21 mouse cellular contexts compared by ENCODE assay signal in the genomic region with DNA sequence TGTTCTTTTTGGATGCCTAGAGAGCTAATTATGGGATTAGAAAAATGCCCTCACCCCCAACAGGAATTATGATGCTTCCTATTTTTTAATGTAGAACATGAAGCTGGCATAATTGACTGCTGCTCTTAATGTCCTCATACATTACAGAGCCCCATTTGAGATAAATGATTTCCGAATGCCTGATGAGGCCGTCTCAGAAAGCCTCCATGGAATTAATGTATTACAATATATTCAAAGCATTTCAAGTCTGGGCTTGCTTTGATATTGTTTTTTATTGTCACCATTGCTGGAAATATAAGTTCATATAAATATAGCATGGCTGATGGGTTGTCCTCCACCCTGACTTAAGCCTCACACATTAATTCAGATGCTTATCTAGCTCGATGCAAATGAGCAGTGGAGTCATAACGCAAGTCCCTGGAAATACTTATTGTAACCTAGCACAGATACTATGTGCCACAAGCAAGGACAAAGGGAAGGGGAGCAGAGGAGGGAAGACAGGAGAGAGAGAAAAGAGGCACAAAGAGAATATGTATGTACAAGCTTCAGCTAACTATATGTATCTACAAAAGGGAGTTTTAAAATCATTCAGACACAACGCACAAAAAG. TPM values are rescaled to one million over a fixed set of nuclear protein-coding genes. Genes with fewer than 3 reads are reported as not detected.
DNase-seq lines count a peak whose midpoint lies in the region; ATAC-seq and TF ChIP-seq lines count a peak whose summit lies in the region.
"Had no signal": no experiment of that assay in that cellular context is flagged by ENCODE, and none has a peak within 500 bp of the region (broad histone marks: within the 10 kb centered on the region; RNA-seq: fewer than 3 reads in every experiment).

No protein-coding gene starts in this region.

- no peak overlapping the region for H3K4me3 ChIP-seq in forebrain, embryonic 14.5 days (ENCODE audit: low read depth, low read length)
- no peak overlapping the region for H3K4me3 ChIP-seq in forebrain, embryonic 16.5 days (replicated peaks; ENCODE audit: low read length)
- no peak overlapping the region for H3K4me3 ChIP-seq in hindbrain, embryonic 12.5 days
- no peak overlapping the region for H3K4me3 ChIP-seq in hindbrain, embryonic 11.5 days (ENCODE audit: low read depth, low read length)
- H3K4me3 ChIP-seq in midbrain, embryonic 14.5 days (replicated peaks; ENCODE audit: low read depth, low read length), result no peak overlapping the region
- H3K4me3 ChIP-seq in midbrain, postnatal 0 days (ENCODE audit: low read depth, low read length), result no peak overlapping the region
- no peak overlapping the region for H3K4me3 ChIP-seq in left cerebral cortex, adult 2 months
- H3K4me3 ChIP-seq: embryonic facial prominence, embryonic 12.5 days; heart, embryonic 10.5 days had no signal

- no peak for ATAC-seq in forebrain, embryonic 14.5 days
- no peak for ATAC-seq in forebrain, embryonic 16.5 days
- ATAC-seq in hindbrain, embryonic 12.5 days (ENCODE audit: low FRiP score), result 0 out of 2 replicates have a peak, but pooled peaks have one; percentile 22
- ATAC-seq in hindbrain, embryonic 11.5 days (ENCODE audit: low FRiP score), result no peak
- no peak for ATAC-seq in midbrain, embryonic 14.5 days (ENCODE audit: low FRiP score, low TSS enrichment)
- ATAC-seq in midbrain, postnatal 0 days (ENCODE audit: low FRiP score), result no peak
- ATAC-seq: CD4-positive, CD25-positive, alpha-beta regulatory T cell, adult 4 months; intestine, postnatal 0 days had no signal

- intact Hi-C loops in left cerebral cortex, adult 2 months (cut with DNase I), result no loop called here

- no peak for TF ChIP-seq POLR2A in brain, embryonic 14.5 days (IDR thresholded peaks at IDR 0.05; ENCODE audit: borderline replicate concordance, extremely low read depth, insufficient read depth, insufficient read length, poor library complexity, severe bottlenecking)

- H3K9ac ChIP-seq in forebrain, embryonic 14.5 days (ENCODE audit: low read length), result no peak overlapping the region
- no peak overlapping the region for H3K9ac ChIP-seq in forebrain, embryonic 16.5 days (replicated peaks; ENCODE audit: low read depth, low read length)
- no peak overlapping the region for H3K9ac ChIP-seq in hindbrain, embryonic 12.5 days
- no peak overlapping the region for H3K9ac ChIP-seq in hindbrain, embryonic 11.5 days (ENCODE audit: low read depth, low read length)
- H3K9ac ChIP-seq in midbrain, embryonic 14.5 days (replicated peaks; ENCODE audit: low read length), result no peak overlapping the region
- H3K9ac ChIP-seq in midbrain, postnatal 0 days (replicated peaks; ENCODE audit: low read length, poor library complexity, severe bottlenecking), result no peak overlapping the region
- H3K9ac ChIP-seq: embryonic facial prominence, embryonic 12.5 days had no signal

- no peaks in the 10 kb centered on the region for H3K27me3 ChIP-seq in forebrain, embryonic 14.5 days (replicated peaks; ENCODE audit: control insufficient read depth, insufficient read depth, low read length)
- H3K27me3 ChIP-seq in forebrain, embryonic 16.5 days (replicated peaks; ENCODE audit: control insufficient read depth, insufficient read depth, low read length), result no peaks in the 10 kb centered on the region
- no peaks in the 10 kb centered on the region for H3K27me3 ChIP-seq in hindbrain, embryonic 12.5 days
- H3K27me3 ChIP-seq in hindbrain, embryonic 11.5 days (ENCODE audit: control insufficient read depth, insufficient read depth, low read length), result no peaks in the 10 kb centered on the region
- H3K27me3 ChIP-seq in midbrain, embryonic 14.5 days (ENCODE audit: control insufficient read depth, insufficient read depth, low read length), result no peaks in the 10 kb centered on the region
- no peaks in the 10 kb centered on the region for H3K27me3 ChIP-seq in midbrain, postnatal 0 days (ENCODE audit: insufficient read depth, low read length)
- H3K27me3 ChIP-seq: embryonic facial prominence, embryonic 12.5 days had no signal

- no peak overlapping the region for H3K4me2 ChIP-seq in forebrain, embryonic 14.5 days (ENCODE audit: low read length)
- no peak overlapping the region for H3K4me2 ChIP-seq in forebrain, embryonic 16.5 days (ENCODE audit: low read length)
- H3K4me2 ChIP-seq in hindbrain, embryonic 12.5 days (replicated peaks), result no peak overlapping the region
- H3K4me2 ChIP-seq in hindbrain, embryonic 11.5 days (replicated peaks; ENCODE audit: low read depth, low read length), result no peak overlapping the region
- H3K4me2 ChIP-seq in midbrain, embryonic 14.5 days (ENCODE audit: low read length), result no peak overlapping the region
- H3K4me2 ChIP-seq in midbrain, postnatal 0 days (ENCODE audit: low read depth, low read length, poor library complexity, severe bottlenecking), result no peak overlapping the region
- H3K4me2 ChIP-seq: embryonic facial prominence, embryonic 12.5 days had no signal

- no peaks in the 10 kb centered on the region for H3K9me3 ChIP-seq in forebrain, embryonic 14.5 days (replicated peaks; ENCODE audit: control insufficient read depth, low read length)
- no peaks in the 10 kb centered on the region for H3K9me3 ChIP-seq in forebrain, embryonic 16.5 days (ENCODE audit: control insufficient read depth, low read length)
- no peaks in the 10 kb centered on the region for H3K9me3 ChIP-seq in hindbrain, embryonic 12.5 days (replicated peaks)
- H3K9me3 ChIP-seq in hindbrain, embryonic 11.5 days (ENCODE audit: control insufficient read depth, low read length), result no peaks in the 10 kb centered on the region
- no peaks in the 10 kb centered on the region for H3K9me3 ChIP-seq in midbrain, embryonic 14.5 days (ENCODE audit: control insufficient read depth, low read length)
- no peaks in the 10 kb centered on the region for H3K9me3 ChIP-seq in midbrain, postnatal 0 days (ENCODE audit: low read length)
- H3K9me3 ChIP-seq: embryonic facial prominence, embryonic 12.5 days; G1E; heart, embryonic 10.5 days had no signal

- DNase-seq in forebrain, embryonic 14.5 days (ENCODE audit: low spot score), result peak; percentile 20
- DNase-seq in hindbrain, embryonic 11.5 days (ENCODE audit: low spot score), result no peak
- DNase-seq in midbrain, embryonic 14.5 days, result peak; percentile 29
- no peak for DNase-seq in midbrain, postnatal 0 days (ENCODE audit: low spot score)
- DNase-seq in brain, embryonic 14.5 days (ENCODE audit: low read depth), result peak; percentile 39
- DNase-seq in left cerebral cortex, adult 2 months (ENCODE audit: extremely low spot score in 1 of 2, low spot score in 2 of 2), result no peak
- DNase-seq: adrenal gland, adult 8-10 months; adrenal gland, postnatal 36 days; B cell, adult 2 months; cerebellum, adult 11 months; cerebellum, adult 8-10 months; cerebellum, postnatal 25 days; gastrocnemius, postnatal 36 days; heart, adult 11 months had no signal

- no peak overlapping the region for H3K27ac ChIP-seq in forebrain, embryonic 14.5 days (ENCODE audit: low read depth, low read length)
- no peak overlapping the region for H3K27ac ChIP-seq in forebrain, embryonic 16.5 days (ENCODE audit: low read length)
- peak overlapping the region; percentile 40; the same call in 1 of the 2 replicates for H3K27ac ChIP-seq in hindbrain, embryonic 12.5 days
- H3K27ac ChIP-seq in hindbrain, embryonic 11.5 days (ENCODE audit: low read depth, low read length), result no peak overlapping the region
- no peak overlapping the region for H3K27ac ChIP-seq in midbrain, embryonic 14.5 days (replicated peaks; ENCODE audit: low read depth, low read length)
- no peak overlapping the region for H3K27ac ChIP-seq in midbrain, postnatal 0 days (ENCODE audit: low read depth, low read length)
- H3K27ac ChIP-seq in left cerebral cortex, adult 2 months, result no peak overlapping the region
- H3K27ac ChIP-seq: embryonic facial prominence, embryonic 12.5 days; heart, embryonic 10.5 days had no signal

- WGBS in forebrain, embryonic 14.5 days, result 77% methylated on average over 5 of the region's 5 CpGs
- 78% methylated on average over 5 of the region's 5 CpGs for WGBS in forebrain, embryonic 16.5 days
- 80% methylated on average over 5 of the region's 5 CpGs for WGBS in hindbrain, embryonic 12.5 days
- 88% methylated on average over 5 of the region's 5 CpGs for WGBS in hindbrain, embryonic 11.5 days
- 65% methylated on average over 5 of the region's 5 CpGs for WGBS in midbrain, embryonic 14.5 days
- WGBS in midbrain, postnatal 0 days, result 62% methylated on average over 5 of the region's 5 CpGs

- no peak for TF ChIP-seq CTCF in midbrain, postnatal 0 days (IDR thresholded peaks at IDR 0.05)
- no peak for TF ChIP-seq CTCF in brain, embryonic 14.5 days (IDR thresholded peaks at IDR 0.05; ENCODE audit: borderline replicate concordance, extremely low read depth, insufficient read depth, insufficient read length)
- TF ChIP-seq CTCF in left cerebral cortex, adult 2 months (IDR thresholded peaks at IDR 0.05), result no peak

- no peaks in the 10 kb centered on the region for H3K36me3 ChIP-seq in forebrain, embryonic 14.5 days (ENCODE audit: control insufficient read depth, insufficient read depth, low read length)
- no peaks in the 10 kb centered on the region for H3K36me3 ChIP-seq in forebrain, embryonic 16.5 days (ENCODE audit: control insufficient read depth, insufficient read depth)
- H3K36me3 ChIP-seq in hindbrain, embryonic 12.5 days, result no peaks in the 10 kb centered on the region
- H3K36me3 ChIP-seq in hindbrain, embryonic 11.5 days (ENCODE audit: control insufficient read depth, insufficient read depth, low read length), result no peaks in the 10 kb centered on the region
- H3K36me3 ChIP-seq in midbrain, embryonic 14.5 days (ENCODE audit: control insufficient read depth, insufficient read depth, low read length), result no peaks in the 10 kb centered on the region
- no peaks in the 10 kb centered on the region for H3K36me3 ChIP-seq in midbrain, postnatal 0 days (ENCODE audit: insufficient read depth, low read length)
- H3K36me3 ChIP-seq: embryonic facial prominence, embryonic 12.5 days; G1E; heart, embryonic 10.5 days had no signal

- H3K4me1 ChIP-seq in forebrain, embryonic 14.5 days (ENCODE audit: control insufficient read depth, insufficient read depth, low read length), result no peaks in the 10 kb centered on the region
- no peaks in the 10 kb centered on the region for H3K4me1 ChIP-seq in forebrain, embryonic 16.5 days (replicated peaks; ENCODE audit: control insufficient read depth, insufficient read depth, low read length)
- no peaks in the 10 kb centered on the region for H3K4me1 ChIP-seq in hindbrain, embryonic 12.5 days
- no peaks in the 10 kb centered on the region for H3K4me1 ChIP-seq in hindbrain, embryonic 11.5 days (replicated peaks; ENCODE audit: control insufficient read depth, insufficient read depth, low read length)
- H3K4me1 ChIP-seq in midbrain, embryonic 14.5 days (ENCODE audit: control insufficient read depth, insufficient read depth, low read length), result no peaks in the 10 kb centered on the region
- H3K4me1 ChIP-seq in midbrain, postnatal 0 days (ENCODE audit: insufficient read depth, low read length), result no peaks in the 10 kb centered on the region
- H3K4me1 ChIP-seq: embryonic facial prominence, embryonic 12.5 days had no signal

RNA-seq across cellular contexts. Expression of gene Slc22a23, which starts 28.0 kb away (rescaled TPM):
- 14.0 and 14.2 TPM in 2 replicates for polyA plus RNA-seq in forebrain, embryonic 14.5 days (2014; fragmentation: Nextera tagmentation; extraction: Ambion mirVana)
- 11.2 and 13.0 TPM in 2 replicates for polyA plus RNA-seq in forebrain, embryonic 16.5 days (2015; fragmentation: Nextera tagmentation; extraction: Ambion mirVana)
- polyA plus RNA-seq in hindbrain, embryonic 12.5 days (2016; fragmentation: Nextera tagmentation; extraction: Ambion mirVana), result 14.0 and 16.1 TPM in 2 replicates
- 9.6 and 11.9 TPM in 2 replicates for polyA plus RNA-seq in hindbrain, embryonic 11.5 days (2014; fragmentation: Nextera tagmentation; extraction: Ambion mirVana)
- 23.4 and 28.0 TPM in 2 replicates for polyA plus RNA-seq in midbrain, embryonic 14.5 days (2014; fragmentation: Nextera tagmentation; extraction: Ambion mirVana)
- 145 TPM in 2 replicates for total RNA-seq in midbrain, postnatal 0 days (2014; rRNA removed)
- polyA plus RNA-seq in midbrain, postnatal 0 days (2015; fragmentation: Nextera tagmentation; extraction: Ambion mirVana), result 13.2 and 14.9 TPM in 2 replicates
- polyA plus RNA-seq in brain, embryonic 14.5 days (2012; rRNA removed), result 67.8 and 87.6 TPM in 2 replicates
- total RNA-seq in left cerebral cortex, adult 2 months (2021), result 10 to 100 TPM; 52.4 to 55.5 TPM

Comparison
In these comparisons a context has a peak if more than half of its experiments do, and no peak if none do; other contexts are left out.
1. DNase-seq: peak in forebrain, embryonic 14.5 days (single experiment), midbrain, embryonic 14.5 days (single experiment) and brain, embryonic 14.5 days (single experiment); none in hindbrain, embryonic 11.5 days (single experiment), midbrain, postnatal 0 days (single experiment) and left cerebral cortex, adult 2 months (0 of 2).